Mouse (Mus musculus): ENCODE results near the gene Fam20c. TPM values are rescaled to one million over a fixed set of nuclear protein-coding genes. Genes with fewer than 3 reads are reported as not detected.

Fam20c gene
- polyA plus RNA-seq, 1 experiment from 2014 or later, result 5.4 TPM

GRCm38 (mm10) chr5:138820717-138821332 lies 66.5 kb downstream of the Fam20c start:
- 3% methylated on average over 39 of the region's 39 CpGs for WGBS
- Histone ChIP-seq H3K9ac (ENCODE audit: low read length) (peak overlapping the region; percentile 54), H3K4me3 (ENCODE audit: low read length) (peak overlapping the region; percentile 49), H3K27me3 (ENCODE audit: control insufficient read depth, insufficient read depth, low read length) (peaks cover 42% of the 10 kb centered on the region), H3K4me1 (ENCODE audit: control insufficient read depth, insufficient read depth, low read length) (no peaks in the 10 kb centered on the region), H3K27ac (ENCODE audit: low read length) (no peak overlapping the region), H3K4me2 (ENCODE audit: low read depth, low read length) (peak overlapping the region; percentile 78), H3K36me3 (ENCODE audit: control insufficient read depth, insufficient read depth) (no peaks in the 10 kb centered on the region), H3K9me3 (replicated peaks; ENCODE audit: control insufficient read depth, low read length) (no peaks in the 10 kb centered on the region; the same call in 1 of the 2 replicates)
- no peak; the same call in 1 of the 2 replicates for ATAC-seq (replicated peaks; ENCODE audit: extremely low read depth, insufficient read depth, low FRiP score)

- H3K36me3 ChIP-seq (ENCODE audit: control insufficient read depth, insufficient read depth), result no peaks in the 10 kb centered on the region
- H3K4me1 ChIP-seq (ENCODE audit: control insufficient read depth, insufficient read depth, low read length), result no peaks in the 10 kb centered on the region
- 53% methylated on average over 3 of the region's 3 CpGs for WGBS
- peaks cover 31% of the 10 kb centered on the region for H3K27me3 ChIP-seq (ENCODE audit: control insufficient read depth, insufficient read depth, low read length)
- H3K4me3 ChIP-seq (ENCODE audit: low read length), result no peak overlapping the region
- no peak overlapping the region for H3K9ac ChIP-seq (ENCODE audit: low read length)
- H3K9me3 ChIP-seq (replicated peaks; ENCODE audit: control insufficient read depth, low read length), result no peaks in the 10 kb centered on the region
- H3K4me2 ChIP-seq (ENCODE audit: low read depth, low read length), result no peak overlapping the region
- no peak for ATAC-seq (replicated peaks; ENCODE audit: extremely low read depth, insufficient read depth, low FRiP score)
- H3K27ac ChIP-seq (ENCODE audit: low read length), result no peak overlapping the region
These were observed 70.8 kb downstream of the Fam20c start for GRCm38 (mm10) chr5:138825090-138825489.

DNA sequence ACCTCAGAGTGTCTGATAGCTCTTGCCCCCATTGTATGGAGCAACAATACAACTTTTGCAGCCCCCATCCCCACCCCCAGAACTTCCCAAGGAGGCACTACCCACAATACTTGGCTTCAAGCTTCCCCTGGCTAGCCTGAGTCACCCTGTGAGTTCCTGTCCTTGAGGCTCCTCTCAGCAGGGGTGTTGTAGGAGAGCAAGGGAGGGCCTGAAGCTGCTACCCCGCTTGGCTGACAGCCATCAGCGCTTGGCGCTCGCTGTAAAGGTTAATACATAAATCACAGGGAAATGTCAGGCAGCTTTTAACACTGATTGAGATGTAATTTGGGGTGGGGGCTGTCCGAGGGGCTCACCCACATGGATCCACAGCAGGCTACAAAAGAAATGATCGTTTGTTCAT lies 79.1 kb downstream of the Fam20c start:
- 34% methylated on average over 6 of the region's 6 CpGs for WGBS
- H3K27ac ChIP-seq (ENCODE audit: low read length), result no peak overlapping the region
- H3K4me1 ChIP-seq (ENCODE audit: control insufficient read depth, insufficient read depth, low read length), result peaks cover 2% of the 10 kb centered on the region; the same call in 1 of the 2 replicates
- no peak overlapping the region for H3K4me3 ChIP-seq (ENCODE audit: low read length)
- H3K27me3 ChIP-seq (ENCODE audit: control insufficient read depth, insufficient read depth, low read length), result no peaks in the 10 kb centered on the region
- H3K4me2 ChIP-seq (ENCODE audit: low read depth, low read length), result no peak overlapping the region
- no peak; the same call in 1 of the 2 replicates for ATAC-seq (replicated peaks; ENCODE audit: extremely low read depth, insufficient read depth, low FRiP score)
- H3K9me3 ChIP-seq (replicated peaks; ENCODE audit: control insufficient read depth, low read length), result no peaks in the 10 kb centered on the region
- no peak overlapping the region for H3K9ac ChIP-seq (ENCODE audit: low read length)
- H3K36me3 ChIP-seq (ENCODE audit: control insufficient read depth, insufficient read depth), result no peaks in the 10 kb centered on the region

DNA sequence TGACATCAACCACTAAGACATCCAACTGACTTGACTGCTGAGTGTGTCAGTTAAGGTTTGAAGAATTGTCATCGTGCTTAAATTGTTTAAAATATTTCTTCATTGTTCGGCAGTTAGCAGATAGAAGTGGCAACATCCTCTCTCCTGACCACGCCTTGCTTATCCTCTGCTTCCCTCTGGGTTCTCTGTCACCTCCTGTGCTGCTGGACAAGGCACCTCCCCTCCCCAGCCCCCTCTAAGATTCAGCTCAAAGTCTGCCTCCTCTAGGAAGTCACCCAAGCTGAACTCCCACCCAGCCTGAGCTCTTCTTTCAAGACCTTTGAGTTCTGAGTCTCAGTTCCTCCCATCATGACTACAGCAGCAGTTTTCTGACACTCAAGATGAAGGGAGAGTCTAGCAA lies 80.6 kb downstream of the Fam20c start:
- Histone ChIP-seq H3K9ac (ENCODE audit: low read length) (no peak overlapping the region), H3K27ac (ENCODE audit: low read length) (no peak overlapping the region), H3K4me3 (ENCODE audit: low read length) (no peak overlapping the region), H3K36me3 (ENCODE audit: control insufficient read depth, insufficient read depth) (no peaks in the 10 kb centered on the region), H3K4me2 (ENCODE audit: low read depth, low read length) (no peak overlapping the region), H3K27me3 (ENCODE audit: control insufficient read depth, insufficient read depth, low read length) (no peaks in the 10 kb centered on the region), H3K4me1 (ENCODE audit: control insufficient read depth, insufficient read depth, low read length) (peaks cover 2% of the 10 kb centered on the region; the same call in 1 of the 2 replicates), H3K9me3 (replicated peaks; ENCODE audit: control insufficient read depth, low read length) (peaks cover 3% of the 10 kb centered on the region; the same call in 1 of the 2 replicates)
- WGBS, result 76% methylated on average over 3 of the region's 3 CpGs
- ATAC-seq (replicated peaks; ENCODE audit: extremely low read depth, insufficient read depth, low FRiP score), result no peak

- Histone ChIP-seq H3K27ac (ENCODE audit: low read length) (no peak overlapping the region), H3K9ac (ENCODE audit: low read length) (no peak overlapping the region), H3K9me3 (replicated peaks; ENCODE audit: control insufficient read depth, low read length) (peaks cover 7% of the 10 kb centered on the region; the same call in 1 of the 2 replicates), H3K36me3 (ENCODE audit: control insufficient read depth, insufficient read depth) (no peaks in the 10 kb centered on the region), H3K4me1 (ENCODE audit: control insufficient read depth, insufficient read depth, low read length) (peaks cover 5% of the 10 kb centered on the region; the same call in 1 of the 2 replicates), H3K4me2 (ENCODE audit: low read depth, low read length) (no peak overlapping the region), H3K27me3 (ENCODE audit: control insufficient read depth, insufficient read depth, low read length) (no peaks in the 10 kb centered on the region), H3K4me3 (ENCODE audit: low read length) (no peak overlapping the region)
- ATAC-seq (replicated peaks; ENCODE audit: extremely low read depth, insufficient read depth, low FRiP score), result no peak
- 87% methylated on average over 4 of the region's 4 CpGs for WGBS
These were observed 86.7 kb downstream of the Fam20c start for GRCm38 (mm10) chr5:138840981-138841380.

GRCm38 (mm10) chr5:138843168-138843824 lies 89.0 kb downstream of the Fam20c start:
- WGBS, result 60% methylated on average over 9 of the region's 9 CpGs
- Histone ChIP-seq H3K9ac (ENCODE audit: low read length) (no peak overlapping the region), H3K9me3 (replicated peaks; ENCODE audit: control insufficient read depth, low read length) (peaks cover 7% of the 10 kb centered on the region; the same call in 1 of the 2 replicates), H3K4me1 (ENCODE audit: control insufficient read depth, insufficient read depth, low read length) (peaks cover 13% of the 10 kb centered on the region; the same call in 1 of the 2 replicates), H3K36me3 (ENCODE audit: control insufficient read depth, insufficient read depth) (no peaks in the 10 kb centered on the region), H3K4me2 (ENCODE audit: low read depth, low read length) (no peak overlapping the region), H3K27me3 (ENCODE audit: control insufficient read depth, insufficient read depth, low read length) (no peaks in the 10 kb centered on the region; the same call in 1 of the 2 replicates), H3K27ac (ENCODE audit: low read length) (no peak overlapping the region), H3K4me3 (ENCODE audit: low read length) (no peak overlapping the region)
- no peak for ATAC-seq (replicated peaks; ENCODE audit: extremely low read depth, insufficient read depth, low FRiP score)

DNA sequence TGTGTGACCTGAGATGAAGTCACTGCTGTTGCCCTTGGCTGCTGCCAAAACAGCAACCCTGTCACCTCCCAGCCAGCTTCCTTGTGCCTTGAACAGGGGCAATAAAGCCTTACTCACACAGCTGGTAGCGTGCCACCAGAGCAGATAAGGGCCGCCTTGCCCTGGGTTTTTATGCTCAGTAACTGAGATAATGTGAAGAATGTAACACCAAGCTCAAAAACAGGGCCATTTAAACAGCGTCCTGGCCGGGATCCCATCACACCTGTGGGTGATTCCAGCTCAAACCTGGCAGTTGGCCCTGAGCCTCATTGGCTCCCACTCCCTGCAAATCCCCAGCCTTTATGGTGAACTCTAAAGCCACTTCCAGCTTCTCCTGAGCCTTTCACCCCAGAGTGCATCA lies 92.2 kb downstream of the Fam20c start:
- Histone ChIP-seq H3K4me1 (ENCODE audit: control insufficient read depth, insufficient read depth, low read length) (peaks cover 13% of the 10 kb centered on the region; the same call in 1 of the 2 replicates), H3K4me3 (ENCODE audit: low read length) (no peak overlapping the region), H3K9me3 (replicated peaks; ENCODE audit: control insufficient read depth, low read length) (no peaks in the 10 kb centered on the region), H3K9ac (ENCODE audit: low read length) (no peak overlapping the region), H3K27me3 (ENCODE audit: control insufficient read depth, insufficient read depth, low read length) (no peaks in the 10 kb centered on the region; the same call in 1 of the 2 replicates), H3K27ac (ENCODE audit: low read length) (no peak overlapping the region), H3K4me2 (ENCODE audit: low read depth, low read length) (no peak overlapping the region), H3K36me3 (ENCODE audit: control insufficient read depth, insufficient read depth) (no peaks in the 10 kb centered on the region)
- WGBS, result 33% methylated on average over 4 of the region's 4 CpGs
- peak; percentile 49 for ATAC-seq (replicated peaks; ENCODE audit: extremely low read depth, insufficient read depth, low FRiP score)

- Histone ChIP-seq H3K4me1 (ENCODE audit: control insufficient read depth, insufficient read depth, low read length) (peaks cover 13% of the 10 kb centered on the region; the same call in 1 of the 2 replicates), H3K27me3 (ENCODE audit: control insufficient read depth, insufficient read depth, low read length) (no peaks in the 10 kb centered on the region; the same call in 1 of the 2 replicates), H3K27ac (ENCODE audit: low read length) (no peak overlapping the region), H3K4me2 (ENCODE audit: low read depth, low read length) (no peak overlapping the region), H3K9ac (ENCODE audit: low read length) (no peak overlapping the region), H3K4me3 (ENCODE audit: low read length) (no peak overlapping the region), H3K36me3 (ENCODE audit: control insufficient read depth, insufficient read depth) (no peaks in the 10 kb centered on the region), H3K9me3 (replicated peaks; ENCODE audit: control insufficient read depth, low read length) (peaks cover 5% of the 10 kb centered on the region)
- 5% methylated on average over 7 of the region's 7 CpGs for WGBS
- ATAC-seq (replicated peaks; ENCODE audit: extremely low read depth, insufficient read depth, low FRiP score), result peak; percentile 49
These were observed 93.8 kb downstream of the Fam20c start for GRCm38 (mm10) chr5:138848102-138848501.

All from heart, embryonic 16.5 days (tissue).